ENCODE assay signal across 8 mouse cellular contexts in the genomic region with DNA sequence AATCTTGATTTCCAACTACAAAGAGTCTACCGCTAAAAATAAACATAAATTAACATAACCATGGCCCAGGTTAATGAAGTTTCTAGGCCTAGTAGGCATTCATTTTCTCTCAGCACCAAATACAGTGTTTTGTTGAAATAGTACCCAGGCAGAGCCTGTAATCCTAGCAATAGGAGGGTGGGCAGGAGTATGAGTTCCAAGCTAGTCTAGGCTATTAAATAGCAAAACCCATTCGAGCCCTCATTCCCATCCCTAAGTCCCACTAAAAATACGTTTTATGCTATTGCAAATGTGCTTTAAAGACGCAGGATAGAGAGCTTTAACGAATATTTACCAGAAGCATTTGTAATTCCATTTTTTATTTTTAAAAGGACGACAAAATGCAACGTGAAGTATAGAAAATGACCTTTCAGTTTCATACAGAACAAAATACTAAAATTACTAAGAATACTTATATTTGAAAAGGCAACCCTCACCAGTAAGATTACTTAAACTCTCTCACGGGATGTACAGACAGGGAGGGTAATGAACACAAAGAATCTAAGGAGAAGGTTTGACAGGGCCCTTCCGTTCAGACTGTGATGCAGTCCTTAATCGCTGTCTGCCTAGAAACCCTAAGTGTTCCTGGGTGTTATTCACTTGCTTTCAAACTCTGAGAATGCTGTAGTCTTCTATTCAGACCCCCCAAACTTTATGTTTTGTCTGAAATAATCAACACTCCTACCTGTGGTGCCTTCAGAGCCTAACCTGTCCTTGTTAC. TPM values are rescaled to one million over a fixed set of nuclear protein-coding genes. Genes with fewer than 3 reads are reported as not detected.
DNase-seq lines count a peak whose midpoint lies in the region; ATAC-seq and TF ChIP-seq lines count a peak whose summit lies in the region.

No protein-coding gene starts in this region.

- ATAC-seq in cerebellum, adult (ENCODE audit: insufficient number of reproducible peaks, low FRiP score, low TSS enrichment) = 0 out of 2 replicates have a peak, but pooled peaks have one; percentile 1
- ATAC-seq in neural tube, embryonic 11.5 days (ENCODE audit: insufficient read depth, low FRiP score, low TSS enrichment) = no peak
- no peak for ATAC-seq in intestine, postnatal 0 days

- WGBS in neural tube, embryonic 11.5 days = 5% methylated on average over 10 of the region's 10 CpGs
- under 1% methylated on average over 10 of the region's 10 CpGs for WGBS in intestine, postnatal 0 days
- WGBS in small intestine, adult 2 months = under 1% methylated on average over 10 of the region's 10 CpGs

- H3K27ac ChIP-seq in neural tube, embryonic 11.5 days (ENCODE audit: low read depth, low read length) = peak overlapping the region; percentile 100
- peak overlapping the region; percentile 100 for H3K27ac ChIP-seq in intestine, postnatal 0 days (ENCODE audit: low read depth, low read length)
- H3K27ac ChIP-seq in small intestine, adult 2 months (ENCODE audit: insufficient read depth, low read depth, low read length) = peak overlapping the region; percentile 99

- no peaks in the 10 kb centered on the region for H3K9me3 ChIP-seq in neural tube, embryonic 11.5 days (ENCODE audit: control insufficient read depth, low read length)
- H3K9me3 ChIP-seq in intestine, postnatal 0 days (ENCODE audit: control insufficient read depth) = no peaks in the 10 kb centered on the region

- H3K4me2 ChIP-seq in neural tube, embryonic 11.5 days (ENCODE audit: low read depth) = peak overlapping the region; percentile 84
- H3K4me2 ChIP-seq in intestine, postnatal 0 days (replicated peaks; ENCODE audit: low read depth) = peak overlapping the region; percentile 84

- DNase-seq in cerebellum, adult 18-20 months = no peak
- DNase-seq in neural tube, embryonic 11.5 days (ENCODE audit: low spot score) = no peak
- DNase-seq in neural tube, embryonic 10.5 days (ENCODE audit: extremely low spot score, low spot score) = no peak
- DNase-seq in adrenal gland, adult 2 months = no peak
- no peak for DNase-seq in right cerebral cortex, postnatal 4 days

- TF ChIP-seq POLR2A in small intestine, adult 2 months (IDR thresholded peaks at IDR 0.05; ENCODE audit: low read depth, low read length) = no peak

- H3K36me3 ChIP-seq in neural tube, embryonic 11.5 days (ENCODE audit: control insufficient read depth, insufficient read depth, low read length) = no peaks in the 10 kb centered on the region
- no peaks in the 10 kb centered on the region; the same call in 1 of the 2 replicates for H3K36me3 ChIP-seq in intestine, postnatal 0 days (ENCODE audit: control insufficient read depth, insufficient read depth)
- H3K36me3 ChIP-seq in small intestine, adult 2 months (ENCODE audit: control insufficient read depth, insufficient read depth, low read length) = peaks cover 4% of the 10 kb centered on the region

- TF ChIP-seq CTCF in intestine, postnatal 0 days (IDR thresholded peaks at IDR 0.05; ENCODE audit: low read depth) = no peak
- TF ChIP-seq CTCF in small intestine, adult 2 months (IDR thresholded peaks at IDR 0.05; ENCODE audit: extremely low read depth, insufficient read length, insufficient replicate concordance, low read depth, low read length) = no peak

- peak overlapping the region; percentile 100 for H3K9ac ChIP-seq in neural tube, embryonic 11.5 days (ENCODE audit: low read length)
- peak overlapping the region; percentile 99 for H3K9ac ChIP-seq in intestine, postnatal 0 days (ENCODE audit: low read depth, low read length)

- H3K4me3 ChIP-seq in neural tube, embryonic 11.5 days (ENCODE audit: low read depth, low read length) = peak overlapping the region; percentile 73
- H3K4me3 ChIP-seq in intestine, postnatal 0 days (ENCODE audit: low read depth, low read length) = peak overlapping the region; percentile 85
- H3K4me3 ChIP-seq in small intestine, adult 2 months (ENCODE audit: low read depth, low read length) = peak overlapping the region; percentile 81

- peaks cover 19% of the 10 kb centered on the region for H3K4me1 ChIP-seq in neural tube, embryonic 11.5 days (ENCODE audit: control insufficient read depth, insufficient read depth, low read length)
- peaks cover 13% of the 10 kb centered on the region; the same call in 1 of the 2 replicates for H3K4me1 ChIP-seq in intestine, postnatal 0 days (replicated peaks; ENCODE audit: control insufficient read depth, insufficient read depth, low read length)
- peaks cover 4% of the 10 kb centered on the region; the same call in 1 of the 2 replicates for H3K4me1 ChIP-seq in small intestine, adult 2 months (ENCODE audit: control insufficient read depth, insufficient read depth, insufficient read length, low read length)

- no peaks in the 10 kb centered on the region for H3K27me3 ChIP-seq in neural tube, embryonic 11.5 days (ENCODE audit: control insufficient read depth, insufficient read depth, low read length)
- no peaks in the 10 kb centered on the region for H3K27me3 ChIP-seq in intestine, postnatal 0 days (replicated peaks; ENCODE audit: control insufficient read depth, insufficient read depth, low read length)
- no peaks in the 10 kb centered on the region for H3K27me3 ChIP-seq in small intestine, adult 2 months (ENCODE audit: control insufficient read depth, insufficient read depth, low read length)

RNA-seq across cellular contexts. Expression of a gene that starts 2.1 kb away (rescaled TPM):
- 102 and 105 TPM in 2 replicates for polyA plus RNA-seq in neural tube, embryonic 11.5 days (2014; fragmentation: Nextera tagmentation; extraction: Ambion mirVana)
- polyA plus RNA-seq in intestine, postnatal 0 days (2015; fragmentation: Nextera tagmentation; extraction: Ambion mirVana) = 44.8 and 49.3 TPM in 2 replicates
- 5.3 and 12.2 TPM in 2 replicates for polyA plus RNA-seq in small intestine, adult 2 months (2012; rRNA removed)
- total RNA-seq in adrenal gland, adult 2 months (2021) = 10 to 100 TPM; 59.1 to 67.9 TPM
- 12.5 and 16.7 TPM in 2 replicates for polyA plus RNA-seq in adrenal gland, adult 2 months (2012; rRNA removed)
